Mouse (Mus musculus) hindbrain, embryonic 14.5 days (tissue): Measurements from ENCODE around the gene Rbm20. TPM values are rescaled to one million over a fixed set of nuclear protein-coding genes. Genes with fewer than 3 reads are reported as not detected.

Experiments
- ATAC-seq: fragments of 200-750 bp; cut with Nextera tagmentation; 2 replicates; pipeline ENCODE4 v1.8.0; 2017; ENCODE audit warnings: moderate number of reproducible peaks, mild to moderate bottlenecking, moderate TSS enrichment, moderate library complexity; ENCODE audit not compliant: low FRiP score
- DNase-seq: peaks from one replicate; pipeline ENCODE4 v3.0.0-alpha.2; 2015; ENCODE audit warnings: low spot score
- H3K27ac ChIP-seq: fragments of 300-500 bp; sonication (generic); 2 replicates; pipeline ENCODE4 v1.5.1; 2014; ENCODE audit warnings: mild to moderate bottlenecking, moderate library complexity
- H3K27me3 ChIP-seq: fragments of 300-500 bp; sonication (generic); 2 replicates; pipeline ENCODE4 v1.6.1; 2014; ENCODE audit warnings: mild to moderate bottlenecking, low read length, mixed read lengths; ENCODE audit not compliant: control insufficient read depth, insufficient read depth
- H3K36me3 ChIP-seq: fragments of 300-500 bp; sonication (generic); replicated peaks from 2 replicates; pipeline ENCODE4 v1.6.1; 2014; ENCODE audit not compliant: control insufficient read depth, insufficient read depth
- H3K4me1 ChIP-seq: fragments of 300-500 bp; sonication (generic); replicated peaks from 2 replicates; pipeline ENCODE4 v1.6.1; 2014; ENCODE audit warnings: antibody characterized with exemption, low read length, mixed read lengths; ENCODE audit not compliant: control insufficient read depth, insufficient read depth
- H3K4me2 ChIP-seq: fragments of 300-500 bp; sonication (generic); replicated peaks from 2 replicates; pipeline ENCODE4 v1.6.1; 2014; ENCODE audit warnings: mild to moderate bottlenecking, moderate library complexity
- H3K4me3 ChIP-seq: fragments of 300-500 bp; sonication (generic); replicated peaks from 2 replicates; pipeline ENCODE4 v1.5.1; 2014; ENCODE audit warnings: mild to moderate bottlenecking, low read length
- H3K9ac ChIP-seq: fragments of 300-500 bp; sonication (generic); 2 replicates; pipeline ENCODE4 v1.6.1; 2014
- H3K9me3 ChIP-seq: fragments of 300-500 bp; sonication (generic); 2 replicates; pipeline ENCODE4 v1.6.1; 2016; ENCODE audit warnings: low read length; ENCODE audit not compliant: control insufficient read depth
- WGBS: fragments of 180-500 bp; shearing (Covaris S2); extraction: QIAGEN DNeasy Blood & Tissue Kit; methylation state at CpG from one replicate; pipeline ENCODE4 v1.1.7; 2014; 5-methylcytosine and 5-hydroxymethylcytosine counted together
- polyA plus RNA-seq: library from polyadenylated mRNA; unstranded; fragments of >200 nt; fragmentation: Nextera tagmentation; extraction: Ambion mirVana; gene quantifications from 2 replicates; pipeline ENCODE4 v1.2.1, GENCODE M21; 2014

The Rbm20 gene
- polyA plus RNA-seq, 1 experiment from 2014 or later = 0.94 TPM

DNA sequence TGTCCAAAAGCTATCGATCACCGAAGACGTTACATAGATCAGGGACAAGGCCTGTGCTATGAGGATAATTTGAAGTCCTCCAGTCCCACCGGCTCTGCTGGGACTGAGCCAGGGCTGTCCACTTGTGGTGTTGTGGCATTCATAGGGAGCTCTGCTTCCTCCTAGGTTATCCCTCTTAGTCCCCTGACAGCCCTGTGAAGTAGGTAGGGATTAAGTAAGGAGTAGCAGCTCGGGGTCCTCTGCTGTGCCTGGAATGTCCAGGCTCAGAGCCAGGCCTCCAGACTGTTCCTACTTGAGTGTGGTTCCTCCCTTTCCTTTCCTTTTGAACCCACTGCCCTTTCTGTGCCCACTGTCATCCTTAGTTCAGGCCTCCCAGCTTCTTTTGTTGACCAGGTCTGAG is 10.5 kb downstream of the Rbm20 start:
- H3K27ac ChIP-seq = no peak overlapping the region
- no peaks in the 10 kb centered on the region for H3K36me3 ChIP-seq
- ATAC-seq (no peak), DNase-seq (no peak)
- H3K9me3 ChIP-seq = no peaks in the 10 kb centered on the region
- no peak overlapping the region for H3K4me2 ChIP-seq
- 86% methylated on average over 5 of the region's 5 CpGs for WGBS
- H3K4me3 ChIP-seq = no peak overlapping the region
- no peaks in the 10 kb centered on the region for H3K27me3 ChIP-seq
- no peaks in the 10 kb centered on the region for H3K4me1 ChIP-seq
- H3K9ac ChIP-seq = no peak overlapping the region

DNA sequence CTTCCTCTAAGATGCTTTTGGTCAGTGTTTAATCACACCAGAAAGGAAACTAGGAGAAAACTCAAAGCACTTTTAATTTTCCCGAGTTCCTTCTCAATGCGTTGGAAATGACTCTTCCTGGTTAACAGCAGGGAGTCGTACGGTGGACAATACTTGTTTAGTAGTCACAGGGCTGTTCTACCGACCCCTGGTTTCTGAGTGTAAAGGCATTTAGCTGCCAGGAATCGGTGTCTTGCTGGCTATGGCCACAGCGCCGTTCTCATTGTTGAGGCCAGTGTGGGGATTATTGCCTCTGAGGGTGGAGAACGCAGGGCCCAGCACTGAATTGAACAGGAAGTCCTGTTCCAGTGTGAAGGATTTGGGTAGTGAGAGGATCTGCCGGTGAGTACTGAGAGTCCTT is 13.7 kb downstream of the Rbm20 start:
- no peaks in the 10 kb centered on the region for H3K27me3 ChIP-seq
- DNase-seq = no peak
- no peak overlapping the region for H3K27ac ChIP-seq
- H3K4me2 ChIP-seq = no peak overlapping the region
- no peak overlapping the region for H3K4me3 ChIP-seq
- 57% methylated on average over 10 of the region's 10 CpGs for WGBS
- no peaks in the 10 kb centered on the region for H3K36me3 ChIP-seq
- no peak overlapping the region for H3K9ac ChIP-seq
- no peaks in the 10 kb centered on the region for H3K9me3 ChIP-seq
- no peaks in the 10 kb centered on the region for H3K4me1 ChIP-seq
- ATAC-seq = no peak

DNA sequence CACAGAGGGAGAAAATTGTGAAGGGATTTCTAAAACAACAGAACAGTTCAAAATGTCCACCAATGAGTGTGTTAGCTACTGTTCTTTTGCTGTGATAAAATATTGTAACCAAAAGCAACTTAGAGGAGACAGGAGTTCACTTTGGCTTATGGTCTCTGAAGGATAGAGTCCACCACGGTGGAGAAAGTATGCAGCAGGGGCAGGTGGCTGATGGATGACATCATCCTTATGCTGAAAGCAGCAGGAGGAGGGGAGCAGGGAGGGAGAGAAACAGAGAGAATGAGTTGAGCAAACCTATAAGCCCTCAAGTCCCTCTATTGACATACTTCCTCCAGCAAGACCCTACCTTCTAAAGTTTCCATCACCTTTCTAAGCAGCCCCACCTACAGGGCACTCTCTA is 16.9 kb downstream of the Rbm20 start:
- Histone ChIP-seq H3K36me3 (no peaks in the 10 kb centered on the region), H3K4me2 (no peak overlapping the region), H3K9me3 (no peaks in the 10 kb centered on the region), H3K4me1 (peaks cover 3% of the 10 kb centered on the region; the same call in 1 of the 2 replicates), H3K4me3 (no peak overlapping the region), H3K27me3 (no peaks in the 10 kb centered on the region), H3K27ac (no peak overlapping the region), H3K9ac (no peak overlapping the region)
- DNase-seq (no peak), ATAC-seq (no peak)
- 29% methylated on average over 1 of the region's 1 CpGs for WGBS

DNA sequence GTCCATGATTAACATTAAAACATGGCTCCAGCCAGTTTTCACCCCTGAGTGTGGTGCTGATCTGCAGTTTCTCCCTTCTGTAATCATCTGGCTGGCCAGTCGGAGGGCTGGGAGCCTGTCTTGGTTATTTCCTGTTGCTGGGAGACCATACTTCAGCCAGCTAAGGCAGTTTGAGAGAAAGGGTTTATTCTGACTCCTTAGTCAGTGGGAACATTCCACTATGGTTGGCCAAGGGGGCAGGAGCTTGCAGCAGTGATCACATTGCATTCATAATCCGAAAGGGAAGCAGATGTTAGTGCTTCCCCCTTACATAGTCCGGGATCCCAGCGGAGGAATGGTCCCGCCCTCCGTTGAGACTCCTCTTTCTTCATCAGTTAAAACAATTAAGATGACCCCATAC is 19.0 kb downstream of the Rbm20 start:
- Histone ChIP-seq H3K9ac (no peak overlapping the region), H3K27ac (no peak overlapping the region), H3K9me3 (no peaks in the 10 kb centered on the region), H3K36me3 (no peaks in the 10 kb centered on the region), H3K4me1 (peaks cover 7% of the 10 kb centered on the region), H3K4me2 (no peak overlapping the region), H3K27me3 (no peaks in the 10 kb centered on the region; the same call in 1 of the 2 replicates), H3K4me3 (no peak overlapping the region)
- DNase-seq (no peak), ATAC-seq (no peak)
- WGBS = 60% methylated on average over 6 of the region's 6 CpGs

DNA sequence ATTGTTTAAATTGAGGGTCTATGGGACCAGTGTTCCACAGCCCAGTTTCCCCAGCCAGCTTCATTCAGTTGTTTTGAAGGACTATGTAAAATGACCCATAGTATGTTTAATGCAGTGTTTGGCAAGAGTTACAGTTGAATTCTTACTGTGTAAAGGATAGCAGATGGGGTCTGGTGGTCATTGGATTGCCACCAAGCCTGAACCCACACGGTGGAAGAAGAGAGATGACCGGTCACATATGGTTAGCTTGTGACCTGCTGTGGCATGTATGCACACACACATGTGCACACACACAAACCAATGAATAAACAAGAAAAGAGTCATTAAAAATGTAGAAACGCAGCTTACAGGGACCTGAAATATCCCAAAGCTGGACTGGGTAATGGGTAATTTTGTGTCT is 19.5 kb downstream of the Rbm20 start:
- Histone ChIP-seq H3K9me3 (no peaks in the 10 kb centered on the region), H3K9ac (no peak overlapping the region), H3K27me3 (no peaks in the 10 kb centered on the region; the same call in 1 of the 2 replicates), H3K36me3 (no peaks in the 10 kb centered on the region), H3K4me1 (peaks cover 7% of the 10 kb centered on the region), H3K4me3 (no peak overlapping the region), H3K4me2 (no peak overlapping the region), H3K27ac (no peak overlapping the region)
- 85% methylated on average over 3 of the region's 3 CpGs for WGBS
- ATAC-seq = no peak
- no peak for DNase-seq

DNA sequence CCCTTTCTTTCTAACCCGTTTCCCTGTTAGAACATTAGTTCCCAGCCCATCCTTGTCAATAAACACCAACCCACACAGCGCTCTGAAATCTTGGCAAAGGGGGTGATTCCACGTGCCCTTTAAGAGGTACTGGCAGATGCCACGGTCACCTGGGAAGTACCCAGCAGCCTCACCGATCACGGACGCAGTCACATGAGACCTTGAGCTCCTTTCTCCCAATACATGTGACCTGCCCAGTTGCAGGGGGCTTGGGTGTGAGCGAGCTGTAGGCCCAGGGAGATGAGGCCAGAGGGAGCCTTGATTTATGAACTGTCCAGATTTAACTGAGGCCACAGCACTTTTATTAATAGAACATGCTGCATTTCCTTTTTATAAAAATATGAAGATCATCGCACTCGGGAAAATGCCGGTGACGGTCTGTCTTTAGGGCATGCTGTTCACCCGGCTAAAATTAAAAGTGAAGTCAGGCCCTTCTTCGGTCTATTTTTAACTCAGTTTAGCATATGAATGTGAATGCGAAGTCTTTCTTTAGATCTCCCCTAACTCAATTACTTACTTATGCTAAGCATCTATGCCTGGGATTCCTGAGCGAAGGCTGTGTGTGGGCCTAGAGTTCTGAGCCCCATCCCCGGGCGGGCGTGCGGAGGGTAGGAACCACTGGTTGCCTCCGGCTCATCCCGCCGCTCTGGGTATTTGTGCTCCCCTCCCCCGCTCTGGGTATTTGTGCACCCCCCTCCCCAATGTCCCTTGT is 20.4 kb downstream of the Rbm20 start:
- Histone ChIP-seq H3K4me3 (no peak overlapping the region), H3K4me1 (peaks cover 7% of the 10 kb centered on the region), H3K4me2 (no peak overlapping the region), H3K27ac (no peak overlapping the region), H3K9me3 (no peaks in the 10 kb centered on the region), H3K27me3 (no peaks in the 10 kb centered on the region; the same call in 1 of the 2 replicates), H3K9ac (no peak overlapping the region), H3K36me3 (no peaks in the 10 kb centered on the region)
- 35% methylated on average over 24 of the region's 24 CpGs for WGBS
- ATAC-seq = no peak
- no peak for DNase-seq

DNA sequence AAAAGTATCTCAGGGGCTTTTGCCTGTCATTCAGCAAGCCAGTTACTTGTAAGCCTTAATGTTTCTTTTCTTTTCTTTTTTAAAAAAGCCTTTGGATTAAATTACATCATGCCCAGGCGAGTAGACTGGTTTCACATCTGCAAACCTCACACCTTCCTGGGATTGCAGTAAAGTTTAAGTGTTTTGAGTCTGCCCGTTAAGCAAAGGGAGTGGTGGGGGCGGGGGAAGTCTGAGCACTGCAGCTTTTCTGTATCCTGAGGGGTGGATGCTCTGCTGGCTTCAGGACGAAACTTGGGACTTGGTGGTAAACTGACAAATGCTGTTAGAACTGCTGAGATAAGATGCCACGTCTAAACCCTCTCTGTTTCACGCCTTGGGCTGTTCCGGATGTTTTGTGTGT is 22.6 kb downstream of the Rbm20 start:
- no peaks in the 10 kb centered on the region; the same call in 1 of the 2 replicates for H3K27me3 ChIP-seq
- ATAC-seq (no peak), DNase-seq (no peak)
- H3K27ac ChIP-seq = no peak overlapping the region
- H3K9me3 ChIP-seq = no peaks in the 10 kb centered on the region
- H3K36me3 ChIP-seq = no peaks in the 10 kb centered on the region
- no peak overlapping the region for H3K9ac ChIP-seq
- no peak overlapping the region for H3K4me2 ChIP-seq
- H3K4me3 ChIP-seq = no peak overlapping the region
- peaks cover 10% of the 10 kb centered on the region for H3K4me1 ChIP-seq
- WGBS = 31% methylated on average over 7 of the region's 7 CpGs

DNA sequence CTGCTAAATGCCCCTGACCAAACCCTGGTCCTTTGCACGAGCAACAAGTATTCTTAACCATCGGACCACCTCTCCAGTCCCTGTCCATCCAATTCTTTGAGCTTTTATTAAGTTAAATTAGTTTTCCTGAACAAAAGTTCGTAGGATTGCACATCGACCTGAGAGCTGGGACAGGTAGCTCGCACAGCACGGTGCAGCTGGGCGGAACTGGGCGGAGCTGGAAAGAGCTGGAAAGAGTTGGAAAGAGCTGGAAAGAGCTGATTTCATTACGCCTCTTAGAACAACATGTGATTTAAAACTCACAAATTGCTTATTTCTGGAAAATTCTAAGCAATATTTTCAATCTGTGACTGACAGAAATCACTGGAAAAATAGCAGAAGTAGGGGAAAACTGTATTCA is 24.3 kb downstream of the Rbm20 start:
- H3K27ac ChIP-seq = no peak overlapping the region
- DNase-seq = no peak
- 91% methylated on average over 9 of the region's 9 CpGs for WGBS
- H3K36me3 ChIP-seq = no peaks in the 10 kb centered on the region
- H3K4me2 ChIP-seq = no peak overlapping the region
- no peak overlapping the region for H3K4me3 ChIP-seq
- no peak overlapping the region for H3K9ac ChIP-seq
- H3K9me3 ChIP-seq = no peaks in the 10 kb centered on the region
- no peak for ATAC-seq
- H3K27me3 ChIP-seq = no peaks in the 10 kb centered on the region; the same call in 1 of the 2 replicates
- peaks cover 10% of the 10 kb centered on the region for H3K4me1 ChIP-seq

DNA sequence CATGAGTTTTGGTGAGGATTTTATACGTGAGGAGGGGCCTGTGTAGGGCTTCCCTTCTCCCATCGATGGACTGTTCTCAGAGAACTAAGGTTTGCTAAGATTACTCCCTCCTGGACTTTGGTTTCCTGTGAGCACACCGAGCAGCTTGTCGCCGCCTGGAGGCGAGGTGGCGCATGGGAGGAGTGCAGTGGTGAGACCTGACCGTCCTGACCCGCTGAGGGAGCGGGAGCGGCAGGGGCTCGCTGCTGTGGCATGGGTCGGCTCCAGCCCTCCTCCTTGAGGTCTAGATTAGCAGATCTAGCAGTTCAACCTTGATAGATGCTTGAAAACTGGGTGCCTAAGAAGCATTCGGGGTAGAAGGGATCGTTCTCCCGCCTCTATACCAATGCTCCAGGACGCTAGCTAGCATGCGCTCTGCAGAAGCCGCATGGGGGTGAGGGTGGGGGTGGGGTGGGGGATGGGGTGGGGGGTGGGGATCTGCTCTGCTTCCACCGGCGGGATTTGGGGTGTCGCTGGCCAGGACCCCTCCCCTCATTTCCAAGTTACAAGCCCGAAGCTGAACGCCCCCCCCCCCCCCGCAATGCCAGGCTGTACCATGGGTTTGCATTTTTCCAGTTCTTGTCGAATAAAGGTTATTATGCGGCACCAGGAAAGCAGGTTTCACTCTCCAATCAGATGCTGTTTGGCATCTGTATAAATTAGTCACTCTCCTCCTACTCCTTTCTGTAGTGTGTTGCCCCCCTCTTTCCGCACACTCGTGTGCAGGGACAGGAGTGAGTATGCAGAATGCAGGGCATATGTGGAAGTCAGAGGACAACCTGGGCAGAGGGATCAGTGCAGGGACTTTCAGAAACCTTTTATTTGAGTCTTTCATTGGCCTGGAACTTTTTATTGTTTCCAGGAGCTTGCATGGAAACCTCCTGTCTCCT is 28.1 kb downstream of the Rbm20 start:
- peak; percentile 61 for DNase-seq
- H3K4me3 ChIP-seq = peak overlapping the region; percentile 35
- H3K4me2 ChIP-seq = peak overlapping the region; percentile 66
- WGBS = 3% methylated on average over 25 of the region's 29 CpGs
- H3K27ac ChIP-seq = no peak overlapping the region; the same call in 1 of the 2 replicates
- no peaks in the 10 kb centered on the region for H3K9me3 ChIP-seq
- no peaks in the 10 kb centered on the region for H3K36me3 ChIP-seq
- peak overlapping the region; percentile 62 for H3K9ac ChIP-seq
- no peaks in the 10 kb centered on the region; the same call in 1 of the 2 replicates for H3K27me3 ChIP-seq
- H3K4me1 ChIP-seq = 0 out of 2 replicates have a peak, but pooled peaks cover 3% of the 10 kb centered on the region
- peak; percentile 86 for ATAC-seq
